In genomic region chr2:20520636-20521595, GRCm38 (mm10) we compare ENCODE assay signal across 8 mouse cellular contexts.
DNase-seq lines count a peak whose midpoint lies in the region; ATAC-seq and TF ChIP-seq lines count a peak whose summit lies in the region.

No protein-coding gene starts in this region.

- DNase-seq in A20 (ENCODE audit: low read depth, low spot score) (peak; percentile 52), Patski (ENCODE audit: low read depth, low spot score) (peak; percentile 42)
- DNase-seq in liver, embryonic 13.5 days = no peak
- DNase-seq in retina, embryonic 14.5 days (ENCODE audit: low spot score) = peak; percentile 50
- no peak for DNase-seq in thymus, postnatal 10 days (ENCODE audit: low spot score in 2 of 2)

- H3K4me3 ChIP-seq in forebrain, embryonic 16.5 days (replicated peaks; ENCODE audit: low read length) = peak overlapping the region; percentile 44
- peak overlapping the region; percentile 42 for H3K4me3 ChIP-seq in hindbrain, embryonic 12.5 days
- peak overlapping the region; percentile 49 for H3K4me3 ChIP-seq in liver, embryonic 13.5 days (replicated peaks)

- no peaks in the 10 kb centered on the region for H3K9me3 ChIP-seq in forebrain, embryonic 16.5 days (ENCODE audit: control insufficient read depth, low read length)
- H3K9me3 ChIP-seq in hindbrain, embryonic 12.5 days (replicated peaks) = no peaks in the 10 kb centered on the region
- H3K9me3 ChIP-seq in liver, embryonic 13.5 days (replicated peaks) = no peaks in the 10 kb centered on the region

- peak; percentile 38 for ATAC-seq in Patski
- 0 out of 2 replicates have a peak, but pooled peaks have one; percentile 24 for ATAC-seq in forebrain, embryonic 16.5 days
- ATAC-seq in hindbrain, embryonic 12.5 days (ENCODE audit: low FRiP score) = peak; percentile 46; the same call in 1 of the 2 replicates
- no peak for ATAC-seq in liver, embryonic 13.5 days (ENCODE audit: low read depth)
- no peak for ATAC-seq in monocyte, adult 5-6 weeks (replicated peaks; ENCODE audit: insufficient number of reproducible peaks, low FRiP score, low TSS enrichment, poor library complexity, severe bottlenecking)

- H3K27me3 ChIP-seq in Patski = no peaks in the 10 kb centered on the region
- H3K27me3 ChIP-seq in forebrain, embryonic 16.5 days (replicated peaks; ENCODE audit: control insufficient read depth, insufficient read depth, low read length) = no peaks in the 10 kb centered on the region
- H3K27me3 ChIP-seq in hindbrain, embryonic 12.5 days = peaks cover 3% of the 10 kb centered on the region
- peaks cover 19% of the 10 kb centered on the region for H3K27me3 ChIP-seq in liver, embryonic 13.5 days

- 9% methylated on average over 23 of the region's 23 CpGs for WGBS in forebrain, embryonic 16.5 days
- WGBS in hindbrain, embryonic 12.5 days = 30% methylated on average over 23 of the region's 23 CpGs
- WGBS in liver, embryonic 13.5 days (ENCODE audit: insufficient replicate concordance) = 31% methylated on average over 23 of the region's 23 CpGs

- in situ Hi-C loops in Patski (cut with MboI; ENCODE audit: low pct_unique_long_range_greater_than_20kb) = no loop called here

- peak overlapping the region; percentile 38; the same call in 1 of the 2 replicates for H3K9ac ChIP-seq in forebrain, embryonic 16.5 days (replicated peaks; ENCODE audit: low read depth, low read length)
- H3K9ac ChIP-seq in hindbrain, embryonic 12.5 days = peak overlapping the region; percentile 61
- H3K9ac ChIP-seq in liver, embryonic 13.5 days = no peak overlapping the region

- no peak for TF ChIP-seq CTCF in Patski (IDR thresholded peaks at IDR 0.05)

- H3K36me3 ChIP-seq in forebrain, embryonic 16.5 days (ENCODE audit: control insufficient read depth, insufficient read depth) = no peaks in the 10 kb centered on the region
- no peaks in the 10 kb centered on the region for H3K36me3 ChIP-seq in hindbrain, embryonic 12.5 days
- H3K36me3 ChIP-seq in liver, embryonic 13.5 days = no peaks in the 10 kb centered on the region

- peak overlapping the region; percentile 63 for H3K4me2 ChIP-seq in forebrain, embryonic 16.5 days (ENCODE audit: low read length)
- peak overlapping the region; percentile 75 for H3K4me2 ChIP-seq in hindbrain, embryonic 12.5 days (replicated peaks)
- peak overlapping the region; percentile 63 for H3K4me2 ChIP-seq in liver, embryonic 13.5 days

- peaks cover 30% of the 10 kb centered on the region for H3K4me1 ChIP-seq in forebrain, embryonic 16.5 days (replicated peaks; ENCODE audit: control insufficient read depth, insufficient read depth, low read length)
- H3K4me1 ChIP-seq in hindbrain, embryonic 12.5 days = peaks cover 15% of the 10 kb centered on the region
- peaks cover 4% of the 10 kb centered on the region for H3K4me1 ChIP-seq in liver, embryonic 13.5 days (replicated peaks)

- POLR2A ChIA-PET in Patski (lab: Charles Lee) = interaction anchor here (0.8 to 1.1 kb wide), 2 partner anchors 49 to 100 kb away, joined by 3 to 5 read pairs; no protein-coding TSS in a partner anchor

- CTCF ChIA-PET in Patski (lab: Charles Lee) = interaction anchor here (1.2 kb wide), 1 partner anchor 95 kb away, joined by 3 read pairs; no protein-coding TSS in a partner anchor

- no peak overlapping the region for H3K27ac ChIP-seq in forebrain, embryonic 16.5 days (ENCODE audit: low read length)
- no peak overlapping the region for H3K27ac ChIP-seq in hindbrain, embryonic 12.5 days
- no peak overlapping the region for H3K27ac ChIP-seq in liver, embryonic 13.5 days

Comparison
In these comparisons a context has a peak if more than half of its experiments do, and no peak if none do; other contexts are left out.
1. DNase-seq: peak in A20 (single experiment), Patski (single experiment) and retina, embryonic 14.5 days (single experiment); none in liver, embryonic 13.5 days (single experiment) and thymus, postnatal 10 days (0 of 2).
2. ATAC-seq: peak in Patski (single experiment), forebrain, embryonic 16.5 days (single experiment) and hindbrain, embryonic 12.5 days (single experiment); none in liver, embryonic 13.5 days (single experiment) and monocyte, adult 5-6 weeks (single experiment).
3. Peak in every context shown above with its lines, with median percentiles within 50 percentile points of each other: H3K4me2 ChIP-seq and H3K4me3 ChIP-seq.